Mouse (Mus musculus) ovary, adult 2 months (tissue): ENCODE data around the gene Senp2. TPM values are rescaled to one million over a fixed set of nuclear protein-coding genes. Genes with fewer than 3 reads are reported as not detected.

Experiments
- polyA plus RNA-seq: library from polyadenylated mRNA; depleted of rRNA; stranded (reverse); fragments of >200 nt; gene quantifications from 2 replicates; pipeline ENCODE4 v1.2.3, GENCODE M21; 2012; rRNA removed

The Senp2 gene
- 4.7 and 6.6 TPM in 2 replicates for polyA plus RNA-seq

GRCm38 (mm10) chr16:22009099-22009584 is at the start of gene Senp2:
TSS of gene Senp2 (plus strand) at chr16:22009484.

GRCm38 (mm10) chr16:21995304-21995703 is 14.0 kb upstream of the Senp2 start, which contains the start of gene Liph:
TSS of gene Liph (minus strand) at chr16:21995663.

Other genes starting within 250 kb of the Senp2 start
- 1.9 and 2.5 TPM in 2 replicates for gene Ehhadh, start 221.7 kb upstream of the Senp2 start, polyA plus RNA-seq
- 0.75 and 0.83 TPM in 2 replicates for gene Map3k13, start 215.1 kb upstream of the Senp2 start, polyA plus RNA-seq
- 11.9 and 13.8 TPM in 2 replicates for gene Tmem41a, start 61.9 kb upstream of the Senp2 start, polyA plus RNA-seq
- 0.50 and 0.85 TPM in 2 replicates for gene Liph, start 13.8 kb upstream of the Senp2 start, polyA plus RNA-seq
- 3.4 and 4.6 TPM in 2 replicates for gene Igf2bp2, start 153.8 kb downstream of the Senp2 start, polyA plus RNA-seq